Mouse (Mus musculus): ENCODE measurements around the gene Ccp110. TPM values are rescaled to one million over a fixed set of nuclear protein-coding genes. Genes with fewer than 3 reads are reported as not detected.

The Ccp110 gene
- total RNA-seq, 2 experiments from 2014 or later = 1.9 to 2.3 TPM

GRCm38 (mm10) chr7:118766119-118766833 lies 53.9 kb downstream of the Ccp110 start:
- peak; percentile 26 to 27 for DNase-seq
- intact Hi-C loops (cut with DNase I) = loop anchor here (1.0 to 5.0 kb wide), 2 partner anchors 230 to 746 kb away; no protein-coding TSS in a partner anchor

GRCm38 (mm10) chr7:118766834-118767224 lies 54.5 kb downstream of the Ccp110 start:
- DNase-seq = no peak
- intact Hi-C loops (cut with DNase I) = loop anchor here (1.0 to 5.0 kb wide), 2 partner anchors 229 to 745 kb away; no protein-coding TSS in a partner anchor

GRCm38 (mm10) chr7:118769208-118769607 lies 56.9 kb downstream of the Ccp110 start:
- no peak for DNase-seq
- intact Hi-C loops (cut with DNase I) = loop anchor here (5.0 kb wide), 1 partner anchor 743 kb away; no protein-coding TSS in a partner anchor

GRCm38 (mm10) chr7:118769655-118770054 lies 57.3 kb downstream of the Ccp110 start:
- no peak for DNase-seq

GRCm38 (mm10) chr7:118773027-118773426 lies 60.7 kb downstream of the Ccp110 start:
- intact Hi-C loops (cut with DNase I) = no loop called here
- no peak for DNase-seq

More at GRCm38 (mm10) chr7:118769655-118770054, 57.3 kb downstream of the Ccp110 start:
- intact Hi-C loops (cut with DNase I) = loop anchor here (5.0 kb wide), 1 partner anchor 743 kb away; no protein-coding TSS in a partner anchor

GRCm38 (mm10) chr7:118775991-118776390 lies 63.6 kb downstream of the Ccp110 start:
- intact Hi-C loops (cut with DNase I) = no loop called here
- DNase-seq = no peak

GRCm38 (mm10) chr7:118776491-118776890 lies 64.1 kb downstream of the Ccp110 start:
- intact Hi-C loops (cut with DNase I) = no loop called here
- no peak for DNase-seq

- no peak for DNase-seq
- intact Hi-C loops (cut with DNase I) = no loop called here
These were observed 65.4 kb downstream of the Ccp110 start for GRCm38 (mm10) chr7:118777598-118778394.

- intact Hi-C loops (cut with DNase I) = no loop called here
- DNase-seq = no peak
These were observed 66.2 kb downstream of the Ccp110 start for GRCm38 (mm10) chr7:118778561-118778960.

- intact Hi-C loops (cut with DNase I) = no loop called here
- DNase-seq = no peak
These were observed 71.1 kb downstream of the Ccp110 start for GRCm38 (mm10) chr7:118783305-118784001.

GRCm38 (mm10) chr7:118786091-118786490 lies 73.7 kb downstream of the Ccp110 start:
- DNase-seq = no peak
- intact Hi-C loops (cut with DNase I) = no loop called here

Other genes starting within 250 kb of the Ccp110 start
- 1 to 10 TPM; 8.0 to 8.8 TPM for gene Itpripl2, start 220.6 kb upstream of the Ccp110 start, total RNA-seq (2021)
- gene Coq7, start 179.2 kb upstream of the Ccp110 start, total RNA-seq (2021) = 10 to 100 TPM; 51.9 to 53.5 TPM
- gene Tmc7, start 127.8 kb upstream of the Ccp110 start, total RNA-seq (2021) = 1 to 10 TPM; 7.3 to 7.9 TPM
- gene Tmc5, start 115.3 kb upstream of the Ccp110 start, total RNA-seq (2021) = under 1 TPM in 1 of 2 experiments, not detected in 1; 0.08 TPM
- gene Gde1, start 6.8 kb upstream of the Ccp110 start, total RNA-seq (2021) = 10 to 100 TPM; 33.4 to 35.8 TPM
- 10 to 100 TPM; 17.7 to 20.2 TPM for gene Vps35l, start 27.7 kb downstream of the Ccp110 start, total RNA-seq (2021)
- gene Iqck, start 143.2 kb downstream of the Ccp110 start, total RNA-seq (2021) = under 1 TPM in 1 of 2 experiments, not detected in 1; 0.52 TPM
- gene Knop1, start 143.7 kb downstream of the Ccp110 start, total RNA-seq (2021) = 10 to 100 TPM; 22.2 to 27.1 TPM

Data from gastrocnemius, postnatal 36 days (tissue).